Mouse (Mus musculus): ENCODE measurements around the gene Btrc. TPM values are rescaled to one million over a fixed set of nuclear protein-coding genes. Genes with fewer than 3 reads are reported as not detected.
"Not testable (repeated sequence)": the region's sequence is repeated elsewhere in the genome, so short reads cannot be mapped to it uniquely, and the experiment has no call there.

The Btrc gene
- polyA plus RNA-seq, 1 experiment from 2014 or later: 55.0 TPM

DNA sequence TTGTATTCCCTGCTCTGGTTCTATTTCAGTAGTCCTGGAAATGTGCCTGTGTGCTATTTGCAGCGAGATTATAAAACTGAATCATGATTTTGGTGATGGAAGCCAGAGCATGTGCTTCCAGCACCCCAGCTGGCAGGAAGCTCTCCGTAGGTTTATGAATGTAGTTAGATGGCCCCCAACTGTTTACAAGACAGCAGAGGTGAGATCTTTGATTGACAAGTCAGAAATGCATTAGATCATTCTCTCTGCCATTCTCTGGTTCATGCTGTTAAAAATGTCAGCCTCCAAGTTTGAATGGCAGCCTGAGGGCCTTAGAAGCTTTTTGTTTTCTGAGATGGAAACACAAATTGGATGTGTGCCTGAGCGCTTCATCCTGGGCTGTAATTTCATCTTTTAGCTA lies 68.8 kb downstream of the Btrc start:
- no peaks in the 10 kb centered on the region for H3K9me3 ChIP-seq
- H3K4me3 ChIP-seq: no peak overlapping the region
- H3K36me3 ChIP-seq: no peaks in the 10 kb centered on the region
- no peak overlapping the region for H3K9ac ChIP-seq
- H3K4me1 ChIP-seq: peaks cover 13% of the 10 kb centered on the region
- H3K4me2 ChIP-seq (replicated peaks): no peak overlapping the region
- no peak for ATAC-seq (ENCODE audit: low FRiP score, low read depth)
- WGBS: 46% methylated on average over 3 of the region's 3 CpGs
- H3K27me3 ChIP-seq: no peaks in the 10 kb centered on the region
- H3K27ac ChIP-seq: no peak overlapping the region

DNA sequence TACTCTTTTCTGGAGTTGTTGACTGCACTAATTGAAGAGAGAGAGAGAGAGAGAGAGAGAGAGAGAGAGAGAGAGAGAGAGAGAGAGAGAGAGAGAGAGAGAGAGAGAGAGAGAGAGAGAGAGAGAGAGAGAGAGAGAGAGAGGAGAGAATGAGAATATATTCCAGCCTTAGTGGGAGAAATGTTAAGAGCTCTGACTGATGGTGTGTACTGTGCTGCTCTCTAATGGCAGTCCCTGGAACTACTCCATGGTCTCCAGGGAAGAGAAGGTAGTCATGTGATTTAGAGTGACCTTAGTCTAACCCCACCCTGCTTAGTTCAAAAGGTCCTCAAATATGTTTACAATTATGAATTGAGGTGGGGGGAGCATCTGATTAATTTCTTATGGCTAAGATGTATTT lies 72.5 kb downstream of the Btrc start:
- not testable (repeated sequence) for ATAC-seq (ENCODE audit: low FRiP score, low read depth); H3K4me3 ChIP-seq

DNA sequence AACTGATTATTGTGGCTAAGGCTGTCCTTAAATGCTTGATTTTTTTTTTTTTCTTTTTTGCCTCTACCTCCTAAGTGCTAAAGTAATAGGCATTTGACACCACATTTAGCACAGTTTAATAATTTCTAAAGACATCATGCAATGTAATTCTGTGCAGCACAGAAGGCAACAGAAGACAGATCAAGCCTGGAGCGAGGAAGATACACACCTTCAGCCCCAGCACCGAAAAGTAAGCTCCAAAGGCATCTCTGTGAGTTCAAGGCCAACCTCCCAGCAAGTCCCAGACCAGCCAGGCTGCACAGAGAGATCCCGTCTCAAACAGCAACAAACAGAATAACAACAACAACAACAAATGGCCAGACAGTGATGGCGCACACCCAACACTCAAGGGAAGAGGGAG lies 73.6 kb downstream of the Btrc start:
- H3K9me3 ChIP-seq: no peaks in the 10 kb centered on the region
- no peak overlapping the region for H3K27ac ChIP-seq
- ATAC-seq (ENCODE audit: low FRiP score, low read depth): no peak
- no peak overlapping the region for H3K9ac ChIP-seq
- H3K4me3 ChIP-seq: no peak overlapping the region
- peaks cover 24% of the 10 kb centered on the region for H3K4me1 ChIP-seq
- no peak overlapping the region for H3K4me2 ChIP-seq (replicated peaks)
- H3K36me3 ChIP-seq: no peaks in the 10 kb centered on the region; the same call in 1 of the 2 replicates
- 83% methylated on average over 4 of the region's 4 CpGs for WGBS
- no peaks in the 10 kb centered on the region for H3K27me3 ChIP-seq

More for the DNA sequence above, 72.5 kb downstream of the Btrc start:
- not testable (repeated sequence) for H3K9me3 ChIP-seq; H3K36me3 ChIP-seq; H3K4me2 ChIP-seq (replicated peaks); H3K9ac ChIP-seq; H3K27ac ChIP-seq; H3K27me3 ChIP-seq
- H3K4me1 ChIP-seq: peaks cover 24% of the 10 kb centered on the region

DNA sequence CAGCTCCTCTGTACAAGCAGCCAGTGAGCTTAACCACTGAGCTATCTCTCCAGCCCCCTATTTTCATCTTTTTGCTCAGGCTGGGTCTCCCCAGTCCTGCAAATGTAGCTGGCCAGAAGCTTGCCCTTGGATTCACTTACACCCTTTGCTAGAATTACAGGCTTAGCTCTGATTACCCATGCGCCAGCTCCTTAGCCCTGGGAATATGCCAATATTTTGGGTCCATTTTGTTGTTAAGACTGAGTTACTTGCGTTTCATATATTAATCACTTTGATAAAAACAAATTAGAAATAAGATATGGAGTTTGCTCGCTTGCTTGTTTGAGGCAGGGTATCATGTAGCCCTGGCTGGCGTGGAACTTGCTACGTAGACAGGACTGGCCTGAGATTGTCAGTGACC lies 74.7 kb downstream of the Btrc start:
- no peaks in the 10 kb centered on the region; the same call in 1 of the 2 replicates for H3K36me3 ChIP-seq
- peaks cover 22% of the 10 kb centered on the region for H3K4me1 ChIP-seq
- ATAC-seq (ENCODE audit: low FRiP score, low read depth): no peak
- H3K4me3 ChIP-seq: no peak overlapping the region
- no peak overlapping the region for H3K27ac ChIP-seq
- 96% methylated on average over 5 of the region's 5 CpGs for WGBS
- H3K27me3 ChIP-seq: no peaks in the 10 kb centered on the region
- H3K9ac ChIP-seq: no peak overlapping the region
- no peak overlapping the region for H3K4me2 ChIP-seq (replicated peaks)
- no peaks in the 10 kb centered on the region for H3K9me3 ChIP-seq

DNA sequence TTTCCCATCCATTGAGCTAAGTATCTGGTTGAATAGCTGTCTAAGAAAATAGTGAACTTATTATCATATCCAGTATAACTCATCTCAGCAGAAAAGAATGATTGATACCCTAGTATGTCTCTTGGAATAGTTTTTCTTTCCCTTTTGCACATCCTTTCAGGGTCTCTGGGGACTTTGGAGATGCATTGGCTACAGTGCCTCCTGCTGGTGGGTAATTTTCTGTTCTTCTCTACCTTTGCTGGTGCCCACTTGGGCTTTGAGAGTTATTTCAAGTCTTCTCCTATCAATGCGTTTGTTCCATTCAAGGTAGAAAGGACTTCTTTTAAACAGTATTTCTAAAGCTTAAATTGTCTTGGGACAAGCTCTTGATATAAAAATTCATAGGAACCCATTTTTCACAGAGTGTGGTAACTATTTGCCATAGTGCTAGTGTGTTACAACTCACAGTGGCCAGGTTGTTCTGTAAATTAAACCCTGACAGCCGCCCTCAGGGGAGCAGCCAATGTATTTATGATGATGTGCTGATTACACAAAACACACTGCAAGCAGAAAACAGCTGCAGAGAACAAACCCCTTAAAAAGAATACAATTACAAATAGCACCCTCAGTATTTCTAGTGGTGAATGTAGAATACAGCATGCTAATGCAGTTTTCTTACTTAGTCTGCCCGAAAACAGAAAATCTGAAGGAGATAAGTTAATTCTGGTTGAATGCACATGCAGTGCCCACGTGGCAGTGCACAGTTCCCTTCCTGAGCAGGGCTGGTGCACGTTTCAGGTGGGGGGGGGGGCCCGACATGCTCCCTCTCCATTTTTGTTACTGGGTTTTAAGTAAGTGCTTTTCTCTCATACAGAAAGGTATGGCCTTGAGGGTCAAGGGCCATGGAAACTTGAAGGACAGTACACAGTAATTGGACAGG lies 75.7 kb downstream of the Btrc start:
- no peak for ATAC-seq (ENCODE audit: low FRiP score, low read depth)
- 55% methylated on average over 6 of the region's 6 CpGs for WGBS
- no peaks in the 10 kb centered on the region for H3K9me3 ChIP-seq
- no peaks in the 10 kb centered on the region; the same call in 1 of the 2 replicates for H3K36me3 ChIP-seq
- H3K4me1 ChIP-seq: peaks cover 22% of the 10 kb centered on the region
- no peak overlapping the region for H3K27ac ChIP-seq
- H3K9ac ChIP-seq: no peak overlapping the region
- no peak overlapping the region for H3K4me2 ChIP-seq (replicated peaks)
- H3K27me3 ChIP-seq: no peaks in the 10 kb centered on the region
- no peak overlapping the region for H3K4me3 ChIP-seq

DNA sequence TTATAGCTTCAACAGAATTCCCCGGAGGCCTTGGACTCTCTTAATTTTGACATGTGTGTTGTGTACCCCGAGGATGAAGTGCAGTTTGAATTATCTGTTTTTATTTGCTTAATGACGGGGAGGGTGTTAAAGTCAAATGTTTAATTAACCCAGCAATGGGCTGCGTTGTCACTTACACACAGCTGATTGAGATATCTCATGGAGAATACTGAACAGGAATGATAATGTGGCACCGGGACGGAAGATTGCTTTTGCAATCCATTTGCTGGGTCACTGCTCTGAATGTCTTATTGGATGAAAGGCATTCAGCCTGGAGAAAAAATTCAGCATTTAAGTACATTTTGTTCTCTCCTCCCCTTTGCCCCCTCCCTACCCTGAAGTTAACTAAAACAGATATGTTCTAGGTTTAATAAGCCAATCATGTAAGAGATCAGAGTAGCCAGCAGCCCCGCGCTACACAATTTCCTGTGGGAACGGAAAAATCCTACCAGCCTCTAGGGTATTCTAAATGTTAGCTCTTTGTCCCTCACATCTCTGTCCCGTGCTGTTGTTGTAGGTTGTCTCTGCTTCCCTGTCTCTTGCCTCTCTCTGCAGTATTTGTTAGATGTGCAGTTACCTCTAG lies 77.1 kb downstream of the Btrc start:
- Histone ChIP-seq H3K27ac (no peak overlapping the region), H3K4me1 (peaks cover 22% of the 10 kb centered on the region), H3K27me3 (no peaks in the 10 kb centered on the region), H3K4me3 (no peak overlapping the region), H3K9me3 (no peaks in the 10 kb centered on the region), H3K36me3 (no peaks in the 10 kb centered on the region; the same call in 1 of the 2 replicates), H3K4me2 (replicated peaks) (no peak overlapping the region), H3K9ac (no peak overlapping the region)
- WGBS: 61% methylated on average over 10 of the region's 10 CpGs
- no peak for ATAC-seq (ENCODE audit: low FRiP score, low read depth)

DNA sequence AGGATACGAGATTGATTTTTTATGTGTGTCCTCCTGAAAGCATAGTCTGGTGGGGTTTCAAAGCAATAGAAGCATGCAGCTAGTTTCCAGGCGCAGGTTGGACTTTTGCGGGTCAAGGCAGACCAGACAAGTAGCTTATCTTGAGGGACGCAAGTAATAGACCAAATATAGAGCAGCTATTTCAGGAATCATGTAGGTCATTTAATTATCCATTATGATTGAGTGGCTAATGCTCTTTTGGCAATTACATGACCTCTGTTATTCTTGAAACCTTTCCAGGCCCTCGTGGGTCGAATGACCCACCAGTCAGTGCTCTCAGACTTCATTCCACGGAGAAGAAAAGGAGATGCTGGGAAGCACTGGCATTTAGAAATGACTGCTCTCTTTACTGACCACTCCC lies 78.2 kb downstream of the Btrc start:
- Histone ChIP-seq H3K27ac (no peak overlapping the region), H3K4me3 (no peak overlapping the region), H3K9me3 (no peaks in the 10 kb centered on the region), H3K27me3 (no peaks in the 10 kb centered on the region), H3K4me1 (peaks cover 22% of the 10 kb centered on the region), H3K9ac (no peak overlapping the region), H3K4me2 (replicated peaks) (no peak overlapping the region), H3K36me3 (no peaks in the 10 kb centered on the region; the same call in 1 of the 2 replicates)
- 57% methylated on average over 7 of the region's 7 CpGs for WGBS
- ATAC-seq (ENCODE audit: low FRiP score, low read depth): no peak

DNA sequence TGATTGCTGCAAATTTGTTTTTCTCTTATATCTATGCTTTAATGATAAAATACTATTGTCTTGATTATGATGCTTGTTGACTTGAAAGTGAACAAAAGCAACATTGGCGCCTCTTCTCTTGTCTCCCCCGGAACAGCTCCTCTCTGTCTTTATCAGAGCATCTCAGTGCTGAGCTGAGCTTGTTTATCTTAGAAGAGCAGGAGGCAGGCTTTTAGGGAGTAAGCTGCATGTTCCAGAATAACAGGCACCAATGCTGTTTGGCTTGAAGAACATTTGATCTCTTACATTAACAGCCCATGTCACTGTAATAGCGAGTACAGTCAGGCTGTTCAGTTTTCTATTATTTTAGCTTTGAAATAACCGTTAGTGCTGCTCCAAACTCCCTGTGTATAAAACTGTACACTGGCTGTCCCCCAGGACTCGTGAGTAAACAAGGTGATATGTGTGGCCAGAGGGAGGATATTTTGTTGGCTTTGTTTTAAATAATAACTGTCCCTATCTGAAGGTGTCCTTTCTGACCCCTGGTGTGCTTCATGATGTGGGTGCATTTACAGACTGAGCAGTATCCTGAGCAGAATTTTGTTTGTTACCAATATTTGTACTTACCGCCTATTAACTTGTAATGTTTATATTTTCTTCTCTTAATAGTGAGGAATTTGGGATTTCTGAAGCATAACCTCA lies 81.9 kb downstream of the Btrc start:
- 55% methylated on average over 6 of the region's 6 CpGs for WGBS
- no peaks in the 10 kb centered on the region for H3K27me3 ChIP-seq
- ATAC-seq (ENCODE audit: low FRiP score, low read depth): no peak

DNA sequence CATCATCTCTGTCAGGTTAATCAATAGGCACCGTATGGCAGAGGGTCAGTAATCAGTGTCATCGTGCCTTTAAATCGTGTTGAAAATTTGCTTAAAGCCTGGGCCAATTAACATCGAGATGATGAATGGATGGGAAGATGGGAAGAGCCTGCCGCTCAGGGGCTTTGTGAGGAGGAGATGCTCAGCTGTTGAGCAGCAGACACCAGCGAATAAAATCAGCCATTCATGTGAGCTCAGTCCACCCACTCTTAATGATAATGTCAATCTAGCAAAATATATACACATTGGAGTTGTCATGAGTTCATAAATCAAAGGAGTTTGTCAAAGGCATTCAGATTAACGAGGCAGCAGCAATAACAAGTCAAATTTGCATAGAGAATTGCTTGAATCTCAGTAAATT lies 83.1 kb downstream of the Btrc start:
- Histone ChIP-seq H3K27ac (no peak overlapping the region), H3K9ac (no peak overlapping the region), H3K36me3 (no peaks in the 10 kb centered on the region), H3K4me3 (no peak overlapping the region), H3K9me3 (no peaks in the 10 kb centered on the region), H3K27me3 (no peaks in the 10 kb centered on the region), H3K4me2 (replicated peaks) (no peak overlapping the region), H3K4me1 (peaks cover 10% of the 10 kb centered on the region; the same call in 1 of the 2 replicates)
- 62% methylated on average over 7 of the region's 7 CpGs for WGBS
- ATAC-seq (ENCODE audit: low FRiP score, low read depth): no peak

More for the DNA sequence above, 81.9 kb downstream of the Btrc start:
- Histone ChIP-seq H3K9ac (no peak overlapping the region), H3K36me3 (no peaks in the 10 kb centered on the region), H3K4me3 (no peak overlapping the region), H3K9me3 (no peaks in the 10 kb centered on the region), H3K27ac (no peak overlapping the region), H3K4me2 (replicated peaks) (no peak overlapping the region), H3K4me1 (peaks cover 17% of the 10 kb centered on the region)

DNA sequence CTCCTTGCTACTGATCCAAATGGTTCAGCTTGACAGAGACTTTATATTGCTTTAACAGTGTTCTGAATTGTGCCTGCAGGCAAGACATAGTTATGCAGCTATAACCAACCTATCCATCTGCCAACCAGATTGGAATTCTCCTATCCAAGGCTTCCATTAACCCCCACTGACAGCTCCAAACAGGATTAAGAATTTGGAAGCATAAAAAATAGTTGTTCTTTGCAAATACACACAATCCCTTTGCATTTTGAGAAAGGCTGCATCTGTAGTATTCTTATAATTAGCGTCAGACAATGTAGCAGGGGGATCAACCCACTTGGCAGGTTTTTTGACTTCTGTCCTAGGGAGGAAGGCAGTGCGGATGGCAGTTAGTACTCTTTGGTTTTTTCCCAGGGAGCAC lies 83.7 kb downstream of the Btrc start:
- 76% methylated on average over 2 of the region's 2 CpGs for WGBS
- no peak for ATAC-seq (ENCODE audit: low FRiP score, low read depth)
- H3K9ac ChIP-seq: no peak overlapping the region
- H3K27me3 ChIP-seq: no peaks in the 10 kb centered on the region
- no peaks in the 10 kb centered on the region for H3K36me3 ChIP-seq
- no peak overlapping the region for H3K4me2 ChIP-seq (replicated peaks)
- no peaks in the 10 kb centered on the region for H3K9me3 ChIP-seq
- H3K4me3 ChIP-seq: no peak overlapping the region
- H3K27ac ChIP-seq: no peak overlapping the region
- peaks cover 6% of the 10 kb centered on the region; the same call in 1 of the 2 replicates for H3K4me1 ChIP-seq

DNA sequence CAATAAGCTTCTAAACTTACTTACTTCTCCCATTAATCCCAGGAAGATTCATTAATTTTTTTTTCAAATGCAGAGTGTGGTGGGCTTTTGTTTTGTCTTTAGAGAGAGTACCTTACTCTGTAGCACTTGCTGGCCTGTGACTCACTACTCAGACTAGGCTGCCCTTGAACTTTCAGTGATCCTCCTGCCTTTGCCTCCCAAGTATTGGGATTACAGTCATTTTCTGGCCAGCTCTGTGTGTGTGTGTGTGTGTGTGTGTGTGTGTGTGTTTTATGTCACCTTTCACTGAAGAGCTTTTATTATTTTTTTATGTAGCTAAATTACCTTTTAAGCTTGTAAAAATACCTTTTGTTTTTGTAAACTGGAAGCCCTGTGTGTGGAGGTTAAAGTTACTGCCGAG lies 84.4 kb downstream of the Btrc start:
- Histone ChIP-seq H3K4me3 (no peak overlapping the region), H3K27me3 (no peaks in the 10 kb centered on the region), H3K36me3 (no peaks in the 10 kb centered on the region), H3K4me1 (peaks cover 6% of the 10 kb centered on the region; the same call in 1 of the 2 replicates), H3K27ac (no peak overlapping the region), H3K4me2 (replicated peaks) (no peak overlapping the region), H3K9ac (no peak overlapping the region), H3K9me3 (no peaks in the 10 kb centered on the region)
- 27% methylated on average over 1 of the region's 1 CpGs for WGBS
- ATAC-seq (ENCODE audit: low FRiP score, low read depth): no peak

DNA sequence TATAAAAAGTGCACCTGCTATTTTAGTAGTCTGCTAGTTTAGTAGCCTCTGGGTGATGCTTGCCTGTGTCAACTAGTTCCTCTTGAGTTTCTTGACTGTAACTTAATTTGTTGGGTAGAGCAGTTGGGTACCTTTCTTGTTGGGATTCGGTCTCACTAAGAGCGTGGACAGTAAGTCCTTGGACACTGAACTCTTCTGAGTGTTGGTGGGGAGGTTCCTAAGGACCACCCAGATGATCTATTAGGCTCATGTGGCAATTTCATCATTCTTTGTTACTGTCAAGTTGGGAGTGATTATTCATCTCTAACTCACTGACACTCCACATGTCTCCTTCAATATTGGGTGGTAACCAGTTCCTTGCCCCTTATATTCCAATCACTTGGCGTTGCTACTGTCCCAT lies 90.9 kb downstream of the Btrc start:
- H3K36me3 ChIP-seq: peaks cover 5% of the 10 kb centered on the region; the same call in 1 of the 2 replicates
- H3K4me1 ChIP-seq: peaks cover 6% of the 10 kb centered on the region
- no peak for ATAC-seq (ENCODE audit: low FRiP score, low read depth)
- WGBS: 93% methylated on average over 3 of the region's 3 CpGs
- no peak overlapping the region for H3K4me2 ChIP-seq (replicated peaks)
- H3K9me3 ChIP-seq: no peaks in the 10 kb centered on the region
- H3K9ac ChIP-seq: no peak overlapping the region
- H3K27me3 ChIP-seq: no peaks in the 10 kb centered on the region
- no peak overlapping the region for H3K27ac ChIP-seq
- H3K4me3 ChIP-seq: no peak overlapping the region

Measured in limb, embryonic 13.5 days (tissue).